8 mouse cellular contexts compared by ENCODE assay signal in genomic region chr12:20233454-20233831, GRCm38 (mm10).
DNase-seq lines count a peak whose midpoint lies in the region; ATAC-seq lines count a peak whose summit lies in the region.

No protein-coding gene starts in this region.

- no peak for DNase-seq in heart, postnatal 4 days
- DNase-seq in embryo, embryonic 10 days (ENCODE audit: low spot score), result peak; percentile 21
- DNase-seq in frontal cortex, postnatal 36 days (ENCODE audit: low spot score in 2 of 2), result no peak
- no peak for DNase-seq in frontal cortex, postnatal 10 days (ENCODE audit: low spot score in 2 of 2)
- no peak for DNase-seq in cerebellum, adult 9-11 months

- 0 out of 2 replicates have a peak overlapping the region, but pooled peaks have one; percentile 6 for H3K4me2 ChIP-seq in heart, embryonic 14.5 days (ENCODE audit: low read length)
- no peak overlapping the region for H3K4me2 ChIP-seq in hindbrain, embryonic 16.5 days (ENCODE audit: low read length)
- no peak overlapping the region for H3K4me2 ChIP-seq in midbrain, embryonic 15.5 days

- H3K27me3 ChIP-seq in heart, embryonic 14.5 days (ENCODE audit: control insufficient read depth, insufficient read depth, low read length), result peaks cover 8% of the 10 kb centered on the region; the same call in 1 of the 2 replicates
- H3K27me3 ChIP-seq in hindbrain, embryonic 16.5 days (replicated peaks; ENCODE audit: control insufficient read depth, insufficient read depth, low read length), result 0 out of 2 replicates have a peak, but pooled peaks cover 3% of the 10 kb centered on the region
- H3K27me3 ChIP-seq in midbrain, embryonic 15.5 days (replicated peaks), result no peaks in the 10 kb centered on the region

- H3K9ac ChIP-seq in heart, embryonic 14.5 days (ENCODE audit: low read length), result no peak overlapping the region
- H3K9ac ChIP-seq in hindbrain, embryonic 16.5 days (ENCODE audit: low read depth, low read length), result no peak overlapping the region
- no peak overlapping the region for H3K9ac ChIP-seq in midbrain, embryonic 15.5 days

- peaks cover 58% of the 10 kb centered on the region for H3K9me3 ChIP-seq in heart, embryonic 14.5 days (ENCODE audit: control insufficient read depth, low read length)
- H3K9me3 ChIP-seq in hindbrain, embryonic 16.5 days (ENCODE audit: control insufficient read depth, low read length), result peaks cover 57% of the 10 kb centered on the region
- peaks cover 57% of the 10 kb centered on the region for H3K9me3 ChIP-seq in midbrain, embryonic 15.5 days

- no peak overlapping the region for H3K27ac ChIP-seq in heart, embryonic 14.5 days (replicated peaks in 1 of 2; ENCODE audit: control insufficient read depth in 1 of 2, insufficient read depth in 1 of 2, low read depth in 2 of 2, low read length in 2 of 2)
- H3K27ac ChIP-seq in hindbrain, embryonic 16.5 days (ENCODE audit: low read depth, low read length), result no peak overlapping the region
- no peak overlapping the region for H3K27ac ChIP-seq in midbrain, embryonic 15.5 days

- H3K36me3 ChIP-seq in heart, embryonic 14.5 days (ENCODE audit: control insufficient read depth, insufficient read depth, low read length), result no peaks in the 10 kb centered on the region
- peaks cover 10% of the 10 kb centered on the region for H3K36me3 ChIP-seq in hindbrain, embryonic 16.5 days (ENCODE audit: control insufficient read depth, insufficient read depth, low read length)
- H3K36me3 ChIP-seq in midbrain, embryonic 15.5 days (replicated peaks), result no peaks in the 10 kb centered on the region

- H3K4me3 ChIP-seq in heart, embryonic 14.5 days (ENCODE audit: control insufficient read depth in 1 of 2, insufficient read depth in 1 of 2, low read depth in 1 of 2, low read length in 2 of 2), result peak overlapping the region in 1 of 2 experiments; percentile 8; a peak in 1 of 4 replicates
- H3K4me3 ChIP-seq in hindbrain, embryonic 16.5 days (ENCODE audit: low read length), result no peak overlapping the region
- H3K4me3 ChIP-seq in midbrain, embryonic 15.5 days, result no peak overlapping the region

- peak; percentile 19; the same call in 1 of the 2 replicates for ATAC-seq in heart, embryonic 14.5 days (ENCODE audit: insufficient number of reproducible peaks, insufficient read depth, low FRiP score, low read depth)
- peak; percentile 57 for ATAC-seq in hindbrain, embryonic 16.5 days
- ATAC-seq in midbrain, embryonic 15.5 days (replicated peaks), result peak; percentile 18; the same call in 1 of the 2 replicates

- H3K4me1 ChIP-seq in heart, embryonic 14.5 days (ENCODE audit: control insufficient read depth in 2 of 2, insufficient read depth in 2 of 2, low read length in 2 of 2), result no peaks in the 10 kb centered on the region
- no peaks in the 10 kb centered on the region for H3K4me1 ChIP-seq in hindbrain, embryonic 16.5 days (ENCODE audit: control insufficient read depth, insufficient read depth, low read depth, low read length)
- no peaks in the 10 kb centered on the region for H3K4me1 ChIP-seq in midbrain, embryonic 15.5 days

- WGBS in heart, embryonic 14.5 days, result 61% methylated on average over 17 of the region's 17 CpGs
- WGBS in hindbrain, embryonic 16.5 days, result 71% methylated on average over 17 of the region's 17 CpGs
- 70% methylated on average over 17 of the region's 17 CpGs for WGBS in midbrain, embryonic 15.5 days
